Mouse (Mus musculus) left cerebral cortex, postnatal 25 days (tissue): Measurements from ENCODE around the gene Pet100. TPM values are rescaled to one million over a fixed set of nuclear protein-coding genes. Genes with fewer than 3 reads are reported as not detected.

Experiments used
- DNase-seq, 2 experiments: peaks; one replicate each; pipeline ENCODE4 v3.0.0; 2022; ENCODE audit warnings: low spot score in 2 of 2, mixed read lengths in 1 of 2
- intact Hi-C: fragments of 180-260 bp; cut with DNase I; formaldehyde crosslinking; loops from one replicate; pipeline ENCODE4 v1.15.1; 2025
- total RNA-seq, 2 experiments: library from RNA; stranded (reverse); gene quantifications; 2 replicates each; pipeline ENCODE4 v1.2.3; 2021

Pet100 gene
- total RNA-seq, 2 experiments from 2014 or later, result 84.0 to 87.2 TPM

GRCm38 (mm10) chr8:3665507-3665906 is 44.2 kb downstream of the Pet100 start, which contains the start of gene Mcemp1:
Mcemp1 (plus strand) TSS chr8:3665754.
- no peak for DNase-seq
- intact Hi-C loops, result no loop called here

- no peak for DNase-seq
- intact Hi-C loops, result no loop called here
Observed at GRCm38 (mm10) chr8:3670388-3670787, 49.0 kb downstream of the Pet100 start.

DNA sequence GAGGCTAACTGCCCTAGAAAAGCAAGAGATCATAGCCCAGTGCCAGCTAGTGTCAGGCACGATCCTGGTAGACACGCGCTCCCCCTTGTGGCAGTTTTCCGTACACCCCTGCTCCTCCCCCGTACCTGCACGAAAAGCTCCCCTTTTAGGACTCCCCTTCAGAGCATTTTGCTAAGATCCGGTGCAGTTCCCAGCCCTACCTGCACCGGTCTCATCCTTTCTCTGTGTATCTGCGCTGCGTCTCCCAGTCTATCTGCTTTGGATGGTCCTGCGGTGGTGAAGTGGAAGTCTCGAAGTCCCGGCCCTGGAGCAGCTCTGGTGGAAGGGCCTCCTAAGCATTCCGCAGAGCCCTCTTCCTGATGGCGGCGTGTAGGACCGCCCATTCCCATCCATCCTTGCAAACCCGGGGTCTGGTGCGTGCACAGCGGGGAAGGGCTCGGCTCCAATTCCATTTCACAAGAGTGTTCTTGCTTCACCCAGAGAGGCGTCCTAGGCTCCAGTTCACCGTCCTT is 50.7 kb downstream of the Pet100 start, which contains the start of gene Fcor:
TSS of gene Fcor (minus strand) at position 383 of the 512 bp plus-strand sequence.
- intact Hi-C loops, result loop anchor here (1.0 to 2.0 kb wide), 2 partner anchors 45 to 113 kb away; no protein-coding TSS in a partner anchor

DNA sequence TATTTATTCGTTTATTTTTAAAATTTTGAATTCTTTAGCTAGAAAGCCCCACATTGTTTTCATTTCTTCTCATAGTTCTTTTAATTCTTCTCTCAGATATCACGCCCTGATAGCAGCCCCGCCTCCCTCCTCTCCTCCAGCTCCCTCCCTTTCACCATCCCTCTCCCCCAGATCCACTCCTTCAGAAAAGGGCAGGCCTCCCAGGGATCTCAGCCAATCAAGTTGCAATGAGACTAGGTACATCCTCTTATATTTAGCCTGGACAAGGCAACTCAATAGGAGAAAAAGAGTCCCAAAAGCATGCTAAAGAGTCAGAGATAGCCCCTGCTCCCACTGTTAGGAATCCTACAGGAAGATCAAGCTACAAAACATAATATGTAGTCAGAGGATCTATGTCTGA is 53.3 kb downstream of the Pet100 start:
- intact Hi-C loops, result loop anchor here (5.0 kb wide), 1 partner anchor 212 kb away; no protein-coding TSS in a partner anchor
- no peak for DNase-seq

More for the DNA sequence above, 50.7 kb downstream of the Pet100 start, which contains the start of gene Fcor:
- DNase-seq, result peak; percentile 90 to 91

Other genes with a start within 250 kb of the Pet100 start
- 10 to 100 TPM; 43.8 to 45.2 TPM for gene Arhgef18, start 228.5 kb upstream of the Pet100 start, total RNA-seq
- 1 to 10 TPM in 1 of 2 experiments, under 1 TPM in 1; 0.44 to 1.1 TPM for gene Pex11g, start 153.9 kb upstream of the Pet100 start, total RNA-seq
- not detected for gene Tex45, start 150.7 kb upstream of the Pet100 start, total RNA-seq
- gene Zfp358, start 128.4 kb upstream of the Pet100 start, total RNA-seq, result 10 to 100 TPM; 28.2 to 30.3 TPM
- 10 to 100 TPM; 77.4 to 90.3 TPM for gene Mcoln1, start 121.1 kb upstream of the Pet100 start, total RNA-seq
- gene Pnpla6, start 106.2 kb upstream of the Pet100 start, total RNA-seq, result 10 to 100 TPM; 66.2 to 70.7 TPM
- gene C330021F23Rik, start 53.6 kb upstream of the Pet100 start, total RNA-seq, result not detected
- gene Camsap3, start 34.3 kb upstream of the Pet100 start, total RNA-seq, result 10 to 100 TPM; 39.5 to 39.9 TPM
- gene Xab2, start 232 bp upstream of the Pet100 start, total RNA-seq, result 10 to 100 TPM; 34.3 to 38.1 TPM
- gene Pcp2, start 4.0 kb downstream of the Pet100 start, total RNA-seq, result not detected
- 10 to 100 TPM; 32.6 to 48.4 TPM for gene Stxbp2, start 9.4 kb downstream of the Pet100 start, total RNA-seq
- under 1 TPM; 0.50 to 0.87 TPM for gene Retn, start 34.2 kb downstream of the Pet100 start, total RNA-seq
- gene Mcemp1, start 44.2 kb downstream of the Pet100 start, total RNA-seq, result not detected
- 10 to 100 TPM; 13.2 to 17.0 TPM for gene Fcor, start 50.8 kb downstream of the Pet100 start, total RNA-seq
- gene Trappc5, start 54.8 kb downstream of the Pet100 start, total RNA-seq, result 10 to 100 TPM; 25.7 to 27.1 TPM
- not detected for gene Fcer2a, start 72.6 kb downstream of the Pet100 start, total RNA-seq
- not detected for gene Clec4g, start 99.1 kb downstream of the Pet100 start, total RNA-seq
- gene Cd209a, start 127.4 kb downstream of the Pet100 start, total RNA-seq, result under 1 TPM in 1 of 2 experiments, not detected in 1; 0.48 TPM
- gene Cd209e, start 232.8 kb downstream of the Pet100 start, total RNA-seq, result not detected